Mouse (Mus musculus): ENCODE data around the gene Dcakd. TPM values are rescaled to one million over a fixed set of nuclear protein-coding genes. Genes with fewer than 3 reads are reported as not detected.

Dcakd gene
- total and polyA plus RNA-seq, 3 experiments = 36.4 to 199 (median 87.1) TPM

- Histone ChIP-seq H3K4me1 (ENCODE audit: insufficient read depth, low read depth, low read length) (no peaks in the 10 kb centered on the region), H3K36me3 (replicated peaks) (peaks cover 64% of the 10 kb centered on the region), H3K4me3 (ENCODE audit: low read depth, low read length) (no peak overlapping the region), H3K9me3 (replicated peaks) (no peaks in the 10 kb centered on the region), H3K27me3 (ENCODE audit: insufficient read depth, low read length) (peaks cover 13% of the 10 kb centered on the region)
- no peak for ATAC-seq (ENCODE audit: extremely low read depth, insufficient number of reproducible peaks, low FRiP score, poor library complexity, severe bottlenecking)
- no peak for TF ChIP-seq POLR2AphosphoS5 (IDR thresholded peaks at IDR 0.05; ENCODE audit: insufficient replicate concordance, low read depth, low read length)
- TF ChIP-seq CTCF (IDR thresholded peaks at IDR 0.05; ENCODE audit: low read depth, low read length) = no peak
- no peak for TF ChIP-seq GATA1 (IDR thresholded peaks at IDR 0.05; ENCODE audit: borderline replicate concordance, low read length)
- TF ChIP-seq TAL1 (conservative IDR thresholded peaks at IDR 0.05; ENCODE audit: low read depth, low read length) = no peak
- no peak for TF ChIP-seq GATA2 (IDR thresholded peaks at IDR 0.05; ENCODE audit: borderline replicate concordance, low read depth, low read length)
- DNase-seq (ENCODE audit: low spot score) = no peak
Observed at GRCm38 (mm10) chr11:103070322-103070880, 42.3 kb upstream of the Dcakd start.

- ATAC-seq (ENCODE audit: extremely low read depth, insufficient number of reproducible peaks, low FRiP score, poor library complexity, severe bottlenecking) = no peak
- Histone ChIP-seq H3K4me1 (ENCODE audit: insufficient read depth, low read depth, low read length) (no peaks in the 10 kb centered on the region), H3K36me3 (replicated peaks) (peaks cover 70% of the 10 kb centered on the region)
Observed at GRCm38 (mm10) chr11:103069731-103070130, 41.6 kb upstream of the Dcakd start.

GRCm38 (mm10) chr11:103068884-103069283 lies 40.8 kb upstream of the Dcakd start:
- DNase-seq (ENCODE audit: low spot score) (no peak), ATAC-seq (ENCODE audit: extremely low read depth, insufficient number of reproducible peaks, low FRiP score, poor library complexity, severe bottlenecking) (no peak)
- no peaks in the 10 kb centered on the region for H3K4me1 ChIP-seq (ENCODE audit: insufficient read depth, low read depth, low read length)
- TF ChIP-seq TAL1 (conservative IDR thresholded peaks at IDR 0.05; ENCODE audit: low read depth, low read length) (no peak), CTCF (IDR thresholded peaks at IDR 0.05; ENCODE audit: low read depth, low read length) (no peak), POLR2AphosphoS5 (IDR thresholded peaks at IDR 0.05; ENCODE audit: insufficient replicate concordance, low read depth, low read length) (no peak), GATA2 (IDR thresholded peaks at IDR 0.05; ENCODE audit: borderline replicate concordance, low read depth, low read length) (no peak), GATA1 (IDR thresholded peaks at IDR 0.05; ENCODE audit: borderline replicate concordance, low read length) (no peak)
- no peak overlapping the region for H3K4me3 ChIP-seq (ENCODE audit: low read depth, low read length)
- peaks cover 79% of the 10 kb centered on the region for H3K36me3 ChIP-seq (replicated peaks)
- peaks cover 4% of the 10 kb centered on the region; the same call in 1 of the 2 replicates for H3K27me3 ChIP-seq (ENCODE audit: insufficient read depth, low read length)
- H3K9me3 ChIP-seq (replicated peaks) = no peaks in the 10 kb centered on the region

More at GRCm38 (mm10) chr11:103069731-103070130, 41.6 kb upstream of the Dcakd start:
- H3K27me3 ChIP-seq (ENCODE audit: insufficient read depth, low read length) = peaks cover 9% of the 10 kb centered on the region; the same call in 1 of the 2 replicates
- H3K9me3 ChIP-seq (replicated peaks) = no peaks in the 10 kb centered on the region
- DNase-seq (ENCODE audit: low spot score) = no peak
- no peak overlapping the region for H3K4me3 ChIP-seq (ENCODE audit: low read depth, low read length)
- TF ChIP-seq GATA1 (IDR thresholded peaks at IDR 0.05; ENCODE audit: borderline replicate concordance, low read length) (no peak), GATA2 (IDR thresholded peaks at IDR 0.05; ENCODE audit: borderline replicate concordance, low read depth, low read length) (no peak), TAL1 (conservative IDR thresholded peaks at IDR 0.05; ENCODE audit: low read depth, low read length) (no peak), POLR2AphosphoS5 (IDR thresholded peaks at IDR 0.05; ENCODE audit: insufficient replicate concordance, low read depth, low read length) (no peak), CTCF (IDR thresholded peaks at IDR 0.05; ENCODE audit: low read depth, low read length) (no peak)

- Histone ChIP-seq H3K27me3 (ENCODE audit: insufficient read depth, low read length) (no peaks in the 10 kb centered on the region; the same call in 1 of the 2 replicates), H3K4me1 (ENCODE audit: insufficient read depth, low read depth, low read length) (no peaks in the 10 kb centered on the region), H3K9me3 (replicated peaks) (no peaks in the 10 kb centered on the region), H3K4me3 (ENCODE audit: low read depth, low read length) (no peak overlapping the region), H3K36me3 (replicated peaks) (peaks cover 85% of the 10 kb centered on the region)
- DNase-seq (ENCODE audit: low spot score) (no peak), ATAC-seq (ENCODE audit: extremely low read depth, insufficient number of reproducible peaks, low FRiP score, poor library complexity, severe bottlenecking) (no peak)
- no peak for TF ChIP-seq GATA1 (IDR thresholded peaks at IDR 0.05; ENCODE audit: borderline replicate concordance, low read length)
- no peak for TF ChIP-seq GATA2 (IDR thresholded peaks at IDR 0.05; ENCODE audit: borderline replicate concordance, low read depth, low read length)
- no peak for TF ChIP-seq TAL1 (conservative IDR thresholded peaks at IDR 0.05; ENCODE audit: low read depth, low read length)
- TF ChIP-seq CTCF (IDR thresholded peaks at IDR 0.05; ENCODE audit: low read depth, low read length) = no peak
- TF ChIP-seq POLR2AphosphoS5 (IDR thresholded peaks at IDR 0.05; ENCODE audit: insufficient replicate concordance, low read depth, low read length) = no peak
Observed at GRCm38 (mm10) chr11:103068272-103068671, 40.1 kb upstream of the Dcakd start.

- H3K4me1 ChIP-seq (ENCODE audit: insufficient read depth, low read depth, low read length) = no peaks in the 10 kb centered on the region
- peaks cover 90% of the 10 kb centered on the region for H3K36me3 ChIP-seq (replicated peaks)
- DNase-seq (ENCODE audit: low spot score) (no peak), ATAC-seq (ENCODE audit: extremely low read depth, insufficient number of reproducible peaks, low FRiP score, poor library complexity, severe bottlenecking) (no peak)
- H3K27me3 ChIP-seq (ENCODE audit: insufficient read depth, low read length) = no peaks in the 10 kb centered on the region; the same call in 1 of the 2 replicates
- TF ChIP-seq GATA2 (IDR thresholded peaks at IDR 0.05; ENCODE audit: borderline replicate concordance, low read depth, low read length) (no peak), CTCF (IDR thresholded peaks at IDR 0.05; ENCODE audit: low read depth, low read length) (no peak), GATA1 (IDR thresholded peaks at IDR 0.05; ENCODE audit: borderline replicate concordance, low read length) (no peak), TAL1 (conservative IDR thresholded peaks at IDR 0.05; ENCODE audit: low read depth, low read length) (no peak), POLR2AphosphoS5 (IDR thresholded peaks at IDR 0.05; ENCODE audit: insufficient replicate concordance, low read depth, low read length) (no peak)
- no peaks in the 10 kb centered on the region for H3K9me3 ChIP-seq (replicated peaks)
- H3K4me3 ChIP-seq (ENCODE audit: low read depth, low read length) = no peak overlapping the region
Observed at GRCm38 (mm10) chr11:103067457-103068001, 39.4 kb upstream of the Dcakd start.

- Histone ChIP-seq H3K4me1 (ENCODE audit: insufficient read depth, low read depth, low read length) (no peaks in the 10 kb centered on the region), H3K4me3 (ENCODE audit: low read depth, low read length) (no peak overlapping the region), H3K36me3 (replicated peaks) (peaks cover 94% of the 10 kb centered on the region), H3K27me3 (ENCODE audit: insufficient read depth, low read length) (no peaks in the 10 kb centered on the region; the same call in 1 of the 2 replicates), H3K9me3 (replicated peaks) (no peaks in the 10 kb centered on the region)
- TF ChIP-seq TAL1 (conservative IDR thresholded peaks at IDR 0.05; ENCODE audit: low read depth, low read length) (no peak), GATA1 (IDR thresholded peaks at IDR 0.05; ENCODE audit: borderline replicate concordance, low read length) (no peak), POLR2AphosphoS5 (IDR thresholded peaks at IDR 0.05; ENCODE audit: insufficient replicate concordance, low read depth, low read length) (no peak), GATA2 (IDR thresholded peaks at IDR 0.05; ENCODE audit: borderline replicate concordance, low read depth, low read length) (no peak), CTCF (IDR thresholded peaks at IDR 0.05; ENCODE audit: low read depth, low read length) (no peak)
- ATAC-seq (ENCODE audit: extremely low read depth, insufficient number of reproducible peaks, low FRiP score, poor library complexity, severe bottlenecking) (no peak), DNase-seq (ENCODE audit: low spot score) (no peak)
Observed at GRCm38 (mm10) chr11:103067051-103067361, 38.9 kb upstream of the Dcakd start.

All from G1E (cell line).